Mouse (Mus musculus) cerebellum, adult 18-20 months (tissue): Measurements from ENCODE around the gene Itgb7.

Experiments
- DNase-seq, 2 experiments: peaks; one replicate each; pipeline ENCODE4 v3.0.0; 2021

The Itgb7 gene

DNA sequence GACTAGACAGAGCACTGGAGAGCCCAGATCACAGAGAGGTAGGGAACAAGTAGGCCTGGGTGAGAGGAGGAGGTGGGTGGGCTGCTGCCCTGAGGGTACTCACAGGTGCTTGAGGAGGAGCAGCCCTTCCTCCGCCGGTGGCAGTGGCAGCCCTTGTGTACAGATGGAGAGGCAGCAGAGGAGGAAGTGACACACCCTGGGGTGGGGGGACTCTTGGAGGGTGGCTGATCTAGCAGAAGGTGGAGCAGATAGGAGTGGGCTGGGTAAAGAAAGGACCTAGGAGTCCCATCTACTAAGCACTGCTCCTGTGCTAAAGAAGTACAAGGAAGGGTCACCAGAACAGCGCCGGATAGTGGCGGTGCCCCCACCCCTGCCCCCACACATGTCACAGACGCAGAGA, at the start of gene Itgb7:
Gene Itgb7 (minus strand): TSS at position 197 of the 400 bp plus-strand sequence.
- no peak for DNase-seq

DNA sequence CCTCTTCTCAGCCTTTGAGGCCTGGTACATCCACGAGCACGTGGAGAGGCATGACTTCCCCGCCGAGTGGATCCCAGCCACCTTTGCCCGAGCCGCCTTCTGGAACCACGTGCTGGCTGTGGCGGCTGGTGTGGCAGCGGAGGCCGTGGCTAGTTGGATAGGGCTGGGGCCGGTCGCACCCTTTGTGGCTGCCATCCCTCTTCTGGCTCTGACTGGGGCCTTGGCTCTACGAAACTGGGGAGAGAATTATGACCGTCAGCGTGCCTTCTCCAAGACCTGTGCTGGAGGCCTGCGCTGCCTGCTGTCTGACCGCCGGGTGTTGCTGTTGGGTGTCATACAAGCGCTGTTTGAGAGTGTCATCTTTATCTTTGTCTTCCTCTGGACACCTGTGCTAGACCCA, 48.9 kb upstream of the Itgb7 start:
- DNase-seq, result peak in 1 of 2 experiments; percentile 17

DNA sequence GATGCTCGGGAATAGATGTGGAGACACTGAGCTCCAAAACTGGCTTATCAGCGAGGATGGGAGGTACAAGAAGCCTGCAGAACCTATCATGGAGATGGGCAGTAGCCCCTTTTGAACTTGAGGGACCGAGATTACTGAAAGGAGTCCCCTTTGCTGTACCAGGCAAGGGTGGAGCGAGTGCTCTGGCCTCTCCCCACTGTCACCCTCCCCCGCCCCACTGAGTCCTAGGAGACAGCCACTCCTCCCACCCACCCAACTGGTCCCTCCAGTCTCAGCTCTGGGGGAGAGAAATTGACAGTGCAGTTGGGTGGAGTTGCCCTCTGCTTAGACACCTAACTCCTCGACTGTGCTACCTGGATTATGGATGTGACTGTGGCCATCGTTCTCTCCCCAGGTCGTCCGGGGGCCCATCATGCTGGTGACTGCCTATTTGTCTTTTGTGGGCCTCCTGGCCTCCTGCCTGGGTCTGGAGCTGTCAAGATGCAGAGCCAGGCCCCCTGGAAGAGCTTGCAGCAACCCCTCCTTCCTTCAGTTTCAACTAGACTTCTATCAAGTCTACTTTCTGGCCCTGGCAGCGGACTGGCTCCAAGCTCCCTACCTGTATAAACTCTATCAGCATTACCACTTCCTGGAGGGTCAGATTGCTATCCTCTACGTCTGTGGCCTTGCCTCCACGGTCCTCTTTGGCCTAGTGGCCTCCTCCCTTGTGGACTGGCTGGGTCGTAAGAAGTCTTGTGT, 48.2 kb upstream of the Itgb7 start:
- peak; percentile 22 to 24 for DNase-seq

DNA sequence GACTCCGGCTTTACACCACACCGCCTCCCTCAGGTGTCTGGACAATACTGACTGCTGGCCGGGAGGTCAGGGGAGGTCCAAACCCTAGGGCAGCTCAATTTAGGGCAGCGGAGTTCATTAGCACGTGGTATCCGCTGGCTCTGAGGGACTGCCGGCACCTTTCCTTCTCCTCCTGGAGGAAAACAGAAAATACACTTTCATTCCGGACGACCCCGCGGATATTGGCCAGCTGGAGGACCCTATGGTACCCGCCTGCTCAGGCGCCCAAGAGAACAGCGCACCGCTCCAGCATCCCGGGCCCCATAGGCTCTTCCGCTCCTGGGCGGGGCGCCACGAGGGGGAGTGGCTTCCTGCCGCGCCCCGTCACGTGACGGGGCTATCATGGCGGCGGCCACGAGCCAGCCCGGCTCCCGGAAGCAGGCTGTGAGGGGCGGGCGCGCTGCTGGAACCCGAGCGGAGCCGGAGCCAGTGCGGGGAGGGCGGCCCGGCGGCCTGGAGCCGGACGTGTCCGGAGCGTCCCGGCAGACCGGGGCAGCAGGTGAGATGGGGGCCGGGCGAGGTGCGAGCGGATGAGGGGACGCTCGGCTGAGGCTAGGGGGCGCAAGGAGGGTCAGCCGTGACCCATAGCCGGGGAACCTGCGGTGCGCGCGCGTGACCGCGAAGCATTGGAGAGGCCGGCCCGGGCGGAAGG, 47.5 kb upstream of the Itgb7 start, which contains the start of gene Mfsd5:
Gene Mfsd5 (plus strand): TSS at position 363 of the 691 bp plus-strand sequence.
- DNase-seq, result peak; percentile 85 to 94

DNA sequence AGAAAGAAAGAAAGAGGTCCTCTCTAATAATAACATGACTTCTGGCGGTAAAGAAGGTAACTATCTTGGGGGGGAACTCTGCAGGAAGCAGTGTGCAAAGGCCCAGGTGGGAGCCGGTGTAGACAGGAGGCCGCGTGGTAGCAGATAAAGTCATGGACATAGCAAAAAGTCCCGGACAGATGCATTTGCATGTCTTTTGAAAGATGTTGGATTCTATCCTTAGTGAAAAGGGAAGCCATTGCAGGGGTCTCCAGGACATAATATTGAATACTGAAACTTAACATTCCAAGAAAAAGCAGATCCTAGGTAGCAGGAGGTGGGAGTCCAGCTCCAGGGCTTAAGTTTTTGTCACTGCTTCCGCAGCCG, 47.0 kb upstream of the Itgb7 start:
- DNase-seq, result no peak

DNA sequence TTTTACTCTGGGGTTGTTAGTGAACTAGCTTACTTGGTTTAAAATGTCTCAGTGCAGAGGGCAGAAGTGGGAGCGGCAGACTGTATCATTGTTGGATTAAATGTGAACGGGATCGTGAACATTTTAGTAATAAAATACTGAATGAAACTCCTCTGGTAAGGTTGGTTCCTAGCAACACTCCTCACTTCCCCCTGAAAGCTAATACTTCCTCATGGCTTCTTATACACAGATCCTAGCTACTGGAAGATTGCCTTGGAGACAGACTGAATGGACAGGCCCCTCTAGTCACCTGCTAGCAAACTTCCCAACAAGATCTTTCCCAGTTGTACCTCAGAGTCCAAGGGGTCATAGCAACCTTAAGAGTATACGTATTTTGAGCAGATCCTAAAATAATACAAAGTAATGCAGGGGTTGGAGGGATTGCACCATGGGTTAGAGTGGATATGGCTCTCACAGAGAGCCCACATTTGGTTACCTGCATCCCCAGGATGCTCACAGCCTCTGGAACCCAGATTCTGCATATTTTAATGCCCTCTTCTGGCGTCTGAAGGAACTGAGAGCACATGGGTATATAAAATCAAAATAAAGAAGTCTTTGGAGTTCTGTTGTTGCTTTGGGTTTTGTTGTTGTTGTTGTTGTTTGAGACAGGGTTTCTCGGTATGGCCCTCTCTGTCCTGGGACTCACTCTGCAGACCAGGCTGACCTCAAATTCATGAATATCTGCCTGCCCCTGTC, 42.4 kb upstream of the Itgb7 start:
- no peak for DNase-seq

DNA sequence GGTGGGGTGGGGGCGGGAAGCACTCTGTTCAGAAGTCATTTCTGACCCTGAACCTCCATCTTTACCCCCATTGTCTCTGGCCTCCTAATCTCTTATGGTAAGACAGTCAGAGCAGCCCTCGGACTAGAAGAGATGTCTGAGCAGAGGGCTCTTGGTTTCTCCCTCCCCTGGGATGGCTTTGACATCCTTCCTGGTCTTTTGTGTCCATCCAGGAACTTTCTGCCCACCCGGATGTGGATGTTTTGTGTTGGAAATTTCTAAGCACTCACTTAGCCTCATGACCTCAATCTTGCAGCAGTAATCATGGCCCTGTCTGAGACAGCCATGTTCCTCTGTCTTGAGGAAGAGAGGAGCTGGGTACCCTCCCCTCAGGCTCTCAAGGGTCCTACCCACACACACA, 39.7 kb upstream of the Itgb7 start:
- no peak for DNase-seq

DNA sequence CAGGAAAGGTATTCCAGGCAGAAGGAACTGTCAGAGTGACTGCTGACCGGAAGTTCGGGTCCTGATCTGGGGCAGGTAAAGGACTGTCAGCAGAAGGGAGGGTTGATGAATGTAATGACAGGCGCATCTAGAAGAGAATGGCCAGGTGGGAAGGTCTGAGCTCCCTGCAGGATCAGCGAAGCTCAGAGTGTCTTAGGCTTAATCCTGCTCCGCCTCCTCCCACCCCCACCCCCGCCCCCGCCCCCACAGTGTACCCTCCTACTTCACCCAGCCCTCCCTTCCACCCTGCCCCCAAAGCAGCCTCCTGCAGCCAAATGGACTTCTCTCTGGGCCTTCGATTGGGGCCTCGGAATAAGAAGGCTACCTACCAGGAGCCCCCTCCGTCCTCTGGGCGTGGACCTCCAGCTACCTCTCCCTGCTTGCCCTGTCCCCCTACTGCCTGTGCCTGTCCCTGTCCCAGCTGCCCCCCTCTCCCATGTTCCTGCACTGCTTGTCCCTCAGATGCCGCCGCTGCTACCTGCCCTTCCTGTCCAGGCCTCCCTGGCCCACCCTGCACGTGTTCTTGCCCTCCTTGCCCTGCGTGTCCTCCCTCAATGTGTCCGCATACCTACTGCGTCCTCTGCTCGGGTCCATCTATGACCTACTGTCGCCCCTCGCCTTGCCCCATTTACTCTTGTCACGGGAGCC, 38.7 kb upstream of the Itgb7 start, which contains the start of gene Gm9918:
Gene Gm9918 (plus strand): TSS at position 290 of the 687 bp plus-strand sequence.
- no peak for DNase-seq

DNA sequence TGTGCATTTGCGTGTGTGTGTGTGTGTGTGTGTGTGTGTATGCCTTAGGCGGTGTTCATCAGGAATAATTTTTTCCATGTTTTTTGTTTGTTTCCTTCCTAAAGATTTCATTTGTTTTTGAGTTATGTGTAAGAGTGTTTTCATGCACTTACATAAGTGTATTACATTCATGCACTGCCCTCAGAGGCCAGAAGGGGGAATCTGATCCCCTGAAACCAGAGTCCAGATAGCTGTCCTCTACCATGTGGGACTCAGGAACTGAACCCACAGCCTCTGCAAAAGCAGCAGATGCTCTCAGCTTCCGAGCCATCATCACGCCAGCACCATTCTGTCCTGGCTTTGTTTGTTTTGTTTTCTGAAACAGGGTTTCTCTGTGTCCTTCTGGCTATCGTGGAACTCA, 33.8 kb upstream of the Itgb7 start:
- DNase-seq, result no peak

DNA sequence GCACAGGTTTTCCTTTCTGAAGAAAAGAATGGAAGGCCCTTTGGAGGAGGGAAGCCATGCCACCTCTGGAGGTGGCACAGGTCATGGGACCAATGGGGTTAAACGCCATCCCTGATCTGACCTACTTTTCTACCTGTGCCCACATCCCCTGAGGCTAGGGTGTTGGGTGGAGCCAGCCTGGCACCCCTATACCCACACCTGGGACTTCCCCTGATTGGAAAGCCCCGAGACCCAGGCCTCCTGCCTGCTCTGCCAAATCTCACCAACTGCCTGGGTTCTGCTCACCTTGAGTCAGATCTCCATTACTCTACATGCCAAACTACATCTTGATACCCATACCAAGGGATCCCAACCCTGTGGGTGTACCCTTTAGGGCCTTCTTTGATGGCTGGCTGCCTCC, 31.3 kb upstream of the Itgb7 start:
- DNase-seq, result no peak

DNA sequence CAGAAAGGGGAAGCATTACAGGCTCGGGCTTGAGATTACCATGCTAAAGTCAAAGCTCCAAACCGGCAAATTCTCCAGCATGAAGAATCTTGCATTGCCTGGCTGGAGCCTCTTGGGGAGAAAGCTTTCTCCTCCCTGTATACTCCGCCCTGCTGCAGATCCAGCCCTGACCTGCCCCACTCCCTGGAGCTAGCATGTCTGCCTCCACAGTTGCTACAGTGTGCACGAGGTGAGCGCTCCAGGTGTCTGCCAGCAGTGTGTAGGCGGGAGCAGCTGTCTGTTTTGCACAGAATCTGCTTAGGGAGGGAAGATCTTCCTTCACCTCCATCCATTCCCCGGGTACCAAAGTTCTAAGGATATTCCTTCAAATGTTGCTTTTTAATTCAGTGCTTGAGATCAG, 30.8 kb upstream of the Itgb7 start:
- no peak for DNase-seq

DNA sequence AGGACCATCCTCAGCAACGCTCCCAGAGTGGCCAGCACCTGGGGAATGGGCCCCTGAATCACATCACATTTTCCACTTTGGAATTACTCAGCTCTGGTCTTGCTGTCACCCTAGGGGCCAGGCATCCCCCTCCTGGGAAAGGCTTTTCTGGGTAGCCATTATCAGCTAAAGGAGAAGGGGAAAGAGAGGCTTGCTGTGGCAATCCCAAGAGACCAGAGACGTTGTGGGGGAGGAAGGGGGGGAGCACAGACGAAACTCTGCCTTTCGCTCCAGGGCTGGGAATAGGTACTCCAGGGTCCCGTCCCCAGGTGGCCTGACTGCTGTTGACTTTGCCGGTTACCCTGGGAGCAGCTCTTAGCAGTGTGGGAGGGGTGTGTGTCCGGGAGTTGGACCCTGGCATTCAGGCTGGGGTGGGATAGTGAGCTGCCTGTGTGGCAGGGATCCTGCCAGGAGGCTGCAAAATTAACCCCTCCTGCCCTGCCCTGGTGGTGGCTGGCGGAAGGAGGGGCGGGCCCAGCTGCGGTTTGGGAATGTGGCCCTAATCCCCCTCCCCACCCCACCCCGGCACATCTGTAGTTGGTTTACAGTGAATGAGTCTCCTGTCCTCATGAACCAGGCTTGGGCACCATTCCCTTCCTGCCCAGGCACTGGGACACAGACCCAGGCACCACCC, 27.0 kb upstream of the Itgb7 start:
- DNase-seq, result no peak

DNA sequence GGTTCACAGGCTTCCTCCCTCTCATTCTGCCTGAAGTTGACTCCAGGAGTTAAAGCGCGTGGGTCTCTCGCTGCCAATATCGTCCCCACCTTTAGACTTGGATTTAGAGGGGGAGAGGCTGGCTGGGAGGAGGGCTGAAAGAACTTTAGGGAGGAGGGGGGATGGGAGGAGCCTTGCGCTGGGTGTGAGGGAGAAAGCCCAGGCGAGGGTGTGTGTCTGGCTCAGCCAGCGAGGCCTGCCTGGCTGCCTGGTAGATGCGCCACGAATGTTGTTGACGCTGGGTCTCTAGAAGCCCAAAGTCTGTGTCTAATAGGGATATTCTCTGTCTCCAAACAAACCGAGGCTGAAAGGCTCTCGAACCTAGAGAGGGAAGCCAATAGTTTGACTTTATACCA, 26.3 kb upstream of the Itgb7 start:
- peak; percentile 58 to 64 for DNase-seq

DNA sequence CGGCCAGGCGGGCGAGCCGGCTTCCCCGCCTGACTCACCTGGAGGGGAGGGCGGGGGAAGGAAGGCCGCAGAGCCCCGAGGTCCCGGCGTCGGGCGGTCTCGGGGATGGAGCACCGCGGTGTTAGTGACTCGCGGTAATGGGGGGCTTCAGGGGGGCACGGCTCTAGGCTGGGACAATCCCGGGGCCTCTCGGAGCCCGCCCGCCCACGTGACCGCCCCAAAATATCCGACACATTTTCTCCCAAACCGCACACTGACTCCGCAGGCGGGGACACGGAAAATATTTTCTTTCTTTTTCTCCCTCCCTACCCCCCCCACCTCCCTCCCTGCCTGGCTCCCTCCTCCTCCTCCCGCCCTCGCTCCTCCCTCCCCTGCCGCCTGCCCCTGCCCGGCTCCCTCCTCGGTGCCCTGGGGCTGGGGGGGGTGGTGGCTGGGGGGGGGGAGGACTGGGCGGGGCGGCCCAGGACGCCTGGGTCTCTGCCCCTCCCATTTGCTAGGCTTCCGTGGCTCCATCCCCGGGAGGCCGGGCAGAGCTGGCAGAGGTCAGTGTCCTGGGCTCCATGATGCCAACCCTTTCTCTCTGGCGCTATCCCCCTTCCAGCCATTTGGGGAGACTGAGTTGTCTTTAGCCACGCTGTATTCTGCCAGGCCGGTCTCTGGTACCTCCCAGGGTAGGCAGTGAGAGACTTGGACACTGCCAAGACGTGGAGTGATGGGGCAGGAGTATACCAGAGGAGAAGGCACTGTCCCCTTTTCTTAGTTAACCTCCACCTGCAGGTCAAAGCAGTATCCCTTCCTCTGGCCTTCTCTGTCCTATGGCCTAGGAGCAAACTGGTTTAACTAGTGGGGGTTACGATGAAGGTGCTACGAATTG, 25.7 kb upstream of the Itgb7 start, which contains the start of gene Rarg:
Gene Rarg (minus strand): TSS at position 316 of the 874 bp plus-strand sequence.
- DNase-seq, result peak; percentile 69 to 71

DNA sequence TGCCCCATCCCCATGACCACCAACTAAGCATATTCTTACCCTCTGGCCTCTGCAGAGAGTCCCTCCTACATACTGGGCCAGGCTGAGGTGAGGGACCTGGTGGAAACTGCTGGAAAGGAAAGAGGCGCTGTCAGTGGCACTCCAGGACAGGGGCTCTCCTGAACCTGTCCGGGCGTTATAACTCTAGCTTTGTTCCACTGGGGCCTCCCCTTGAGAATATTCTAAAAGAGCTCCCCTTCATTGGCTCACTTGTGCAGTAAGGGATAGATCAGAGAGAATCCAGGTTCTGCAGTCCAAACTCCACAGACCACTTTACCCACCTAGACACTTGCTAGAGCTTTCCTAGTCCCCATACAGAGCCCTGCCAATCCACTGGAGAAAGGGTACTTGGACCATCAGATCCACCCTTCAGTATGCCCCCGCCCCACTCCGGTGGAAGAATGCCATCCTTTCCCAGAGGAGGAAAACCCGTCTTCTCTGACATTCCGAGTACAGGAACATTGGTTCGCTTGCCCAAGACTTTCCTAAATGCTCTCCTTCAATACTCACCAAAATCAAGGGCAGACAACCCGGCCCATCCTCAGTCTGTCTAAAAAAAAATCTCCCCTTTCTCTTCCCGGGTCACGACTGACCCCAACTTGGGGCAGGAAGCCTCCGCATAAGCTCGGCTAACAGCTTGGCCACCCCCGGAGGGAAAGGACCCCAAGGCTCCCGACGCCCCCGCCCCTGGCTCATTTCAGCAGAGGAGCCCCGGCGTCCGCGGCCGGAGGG, 24.9 kb upstream of the Itgb7 start:
- no peak for DNase-seq

DNA sequence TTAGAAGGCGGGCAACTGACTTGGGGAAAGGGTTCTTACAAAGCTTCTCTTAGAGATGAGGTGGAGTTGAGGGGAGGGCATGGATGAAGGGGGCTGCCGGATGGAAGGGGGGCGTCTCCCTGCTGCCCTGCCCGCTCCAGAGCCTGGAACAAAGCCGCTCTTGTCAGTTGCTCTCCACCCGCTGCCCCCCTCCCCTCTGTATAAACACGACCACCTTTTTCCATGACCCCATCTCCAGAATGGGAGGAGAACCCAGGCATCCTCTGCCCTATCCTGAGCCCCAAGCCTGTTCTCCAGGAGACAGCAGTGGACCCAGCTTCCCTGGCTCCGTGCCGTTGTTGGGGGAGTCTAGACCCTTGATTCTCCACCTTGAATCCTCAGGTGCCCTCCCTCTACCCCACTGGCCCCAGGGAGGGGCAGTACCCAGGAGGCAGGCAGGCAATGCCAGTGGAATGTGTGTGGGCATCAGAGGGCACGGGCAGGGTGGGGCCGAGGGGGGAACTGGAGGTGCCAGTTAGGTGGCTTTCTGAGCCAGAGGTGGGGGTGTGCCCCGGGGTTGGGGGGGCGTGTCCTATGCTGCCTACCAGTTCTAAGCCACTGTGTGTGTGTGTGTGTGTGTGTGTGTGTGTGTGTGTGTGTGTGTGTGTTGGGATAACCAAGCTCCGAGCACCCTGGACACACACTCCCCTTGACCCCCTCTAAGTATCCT, 24.0 kb upstream of the Itgb7 start:
- no peak for DNase-seq

DNA sequence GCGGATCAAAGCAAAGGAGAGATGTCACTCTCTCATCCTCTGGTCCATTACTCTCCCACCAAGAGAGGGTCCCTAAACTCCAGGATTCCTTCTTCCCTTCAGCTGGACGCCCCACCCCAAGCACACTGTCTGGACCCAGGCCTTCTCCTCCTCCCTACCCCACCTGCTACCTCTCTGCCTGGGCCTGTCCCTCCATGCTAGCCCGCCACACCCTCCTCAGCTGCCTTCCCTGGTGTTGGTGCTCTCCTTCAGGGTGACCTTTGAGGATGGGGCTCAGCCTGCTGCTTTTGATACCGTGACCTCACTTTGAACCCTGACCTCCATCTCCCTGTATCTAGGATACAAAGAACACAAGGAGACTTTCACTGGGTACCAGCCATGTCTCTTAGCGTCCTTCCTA, 18.8 kb upstream of the Itgb7 start:
- no peak for DNase-seq

DNA sequence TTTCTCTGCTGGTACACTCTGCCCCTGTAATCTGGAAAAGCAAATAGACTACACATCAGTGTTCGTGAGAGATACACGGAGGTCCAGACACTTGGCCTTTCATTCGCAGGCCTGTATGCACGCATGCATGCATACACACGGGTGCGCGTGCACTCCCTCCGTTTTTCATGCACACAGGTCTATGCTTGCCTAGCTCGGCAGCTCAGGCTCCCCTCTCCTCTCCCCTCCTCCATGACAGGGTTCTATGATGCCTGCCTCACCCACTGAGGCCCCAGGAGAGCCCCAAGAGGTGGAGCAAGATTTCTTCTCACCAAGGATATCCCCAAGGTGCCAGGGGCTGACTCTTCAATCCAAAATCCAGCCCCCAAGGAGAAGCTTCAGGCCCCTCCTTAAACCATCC, 18.2 kb upstream of the Itgb7 start:
- no peak for DNase-seq

DNA sequence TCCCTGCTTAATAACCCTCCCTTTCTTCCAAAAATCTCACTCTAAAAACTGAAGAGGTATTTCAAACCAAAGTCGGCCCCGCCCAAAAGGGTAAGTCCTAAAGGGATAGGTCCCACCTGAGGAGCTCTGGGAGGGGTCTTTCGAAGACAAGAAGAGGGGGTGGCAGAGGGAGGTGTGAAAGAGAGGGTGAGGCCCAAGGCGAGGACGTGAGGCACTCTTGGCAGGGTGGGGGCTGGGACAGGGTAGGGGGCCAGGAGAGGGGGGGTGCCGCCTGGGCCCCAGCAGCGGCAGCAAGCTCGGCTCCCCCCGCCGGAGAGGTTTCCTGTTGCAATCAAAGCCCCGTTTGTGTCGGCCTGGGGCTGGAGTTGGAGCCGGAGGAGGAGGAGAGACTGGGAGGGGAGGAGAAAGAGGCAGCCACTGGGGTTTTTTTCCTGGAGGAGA, 17.5 kb upstream of the Itgb7 start:
- no peak for DNase-seq

DNA sequence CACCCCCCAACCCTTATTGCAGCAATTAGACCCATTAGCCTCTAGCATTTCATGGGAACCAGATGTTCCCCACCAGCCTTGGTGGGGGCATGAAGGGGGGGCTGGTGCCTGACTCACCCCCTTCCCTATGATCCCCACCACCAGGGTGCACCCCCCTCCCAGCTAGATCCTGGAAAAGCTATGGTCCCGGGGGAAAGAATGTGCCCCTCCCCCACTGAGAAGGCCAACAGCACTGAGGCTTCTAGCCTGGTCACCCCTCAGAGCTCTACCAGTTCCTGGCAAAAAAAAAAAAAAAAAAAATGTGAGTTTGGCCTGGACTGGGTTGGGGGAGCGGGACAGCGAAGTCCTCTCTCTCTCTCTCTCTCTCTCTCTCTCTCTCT, 17.1 kb upstream of the Itgb7 start:
- DNase-seq, result no peak
